Mouse (Mus musculus) hindbrain, postnatal 0 days (tissue): ENCODE measurements at regions not wholly inside any gene's neighbourhood (a gene's known extent, or its start where the extent isn't known, plus 50 kb on each side); places are given as distances from the start of the nearest gene placed in this dataset.

ENCODE experiments used
- ATAC-seq: fragments of 200-750 bp; cut with Nextera tagmentation; 2 replicates; pipeline ENCODE4 v1.8.0; 2017; ENCODE audit warnings: mild to moderate bottlenecking, moderate TSS enrichment, moderate library complexity
- DNase-seq: peaks from one replicate; pipeline ENCODE4 v3.0.0-alpha.2; 2015; ENCODE audit warnings: low spot score
- H3K27ac ChIP-seq: fragments of 300-500 bp; sonication (generic); 2 replicates; pipeline ENCODE4 v1.5.1; 2014; ENCODE audit warnings: mild to moderate bottlenecking
- H3K27me3 ChIP-seq: fragments of 300-500 bp; sonication (generic); 2 replicates; pipeline ENCODE4 v1.6.1; 2014; ENCODE audit warnings: low read length, mixed read lengths; ENCODE audit not compliant: insufficient read depth
- H3K36me3 ChIP-seq: fragments of 300-500 bp; sonication (generic); 2 replicates; pipeline ENCODE4 v1.6.1; 2014; ENCODE audit warnings: low read length, mixed read lengths; ENCODE audit not compliant: insufficient read depth
- H3K4me1 ChIP-seq: fragments of 300-500 bp; sonication (generic); 2 replicates; pipeline ENCODE4 v1.6.1; 2014; ENCODE audit warnings: antibody characterized with exemption, low read length, mixed read lengths; ENCODE audit not compliant: insufficient read depth
- H3K4me2 ChIP-seq: fragments of 300-500 bp; sonication (generic); 2 replicates; pipeline ENCODE4 v1.6.1; 2014; ENCODE audit warnings: low read depth, mild to moderate bottlenecking, low read length, moderate library complexity, mixed read lengths
- H3K4me3 ChIP-seq: fragments of 300-500 bp; sonication (generic); 2 replicates; pipeline ENCODE4 v1.5.1; 2014; ENCODE audit warnings: low read length
- H3K9ac ChIP-seq: fragments of 300-500 bp; sonication (generic); replicated peaks from 2 replicates; pipeline ENCODE4 v1.6.1; 2014; ENCODE audit warnings: mild to moderate bottlenecking, low read length, moderate library complexity, mixed read lengths
- H3K9me3 ChIP-seq: fragments of 300-500 bp; sonication (generic); 2 replicates; pipeline ENCODE4 v1.6.1; 2016; ENCODE audit warnings: low read length, mixed read lengths
- CTCF ChIP-seq: IDR thresholded peaks from 2 replicates; pipeline ENCODE4 v1.5.1; 2016; ENCODE audit warnings: antibody characterized with exemption, control low read depth, low read depth
- WGBS: fragments of 180-500 bp; shearing (Covaris S2); extraction: QIAGEN DNeasy Blood & Tissue Kit; methylation state at CpG from one replicate; pipeline ENCODE4 v1.1.7; 2014; 5-methylcytosine and 5-hydroxymethylcytosine counted together

DNA sequence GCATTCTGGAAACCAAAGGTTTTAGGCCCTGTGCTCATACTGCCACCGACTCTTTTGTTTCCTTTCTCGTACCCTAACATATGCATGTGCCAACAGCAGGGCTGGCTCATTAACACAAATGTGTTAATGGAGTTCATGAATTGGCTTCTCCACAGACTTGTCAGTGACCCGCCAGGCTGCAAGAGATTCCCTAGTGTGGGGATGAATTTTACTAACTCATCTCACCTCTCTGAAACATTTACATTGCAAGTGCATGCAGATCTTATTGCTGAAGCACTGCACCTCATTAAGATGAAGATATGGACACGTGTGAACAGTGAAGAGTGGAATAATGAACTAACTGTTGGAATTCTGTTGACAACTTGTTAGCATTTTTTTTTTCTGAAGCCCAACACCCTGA, 762.2 kb downstream of the Pla2g4a start:
- Histone ChIP-seq H3K4me3 (no peak overlapping the region), H3K9ac (no peak overlapping the region), H3K27me3 (no peaks in the 10 kb centered on the region), H3K4me2 (no peak overlapping the region), H3K36me3 (no peaks in the 10 kb centered on the region), H3K27ac (no peak overlapping the region), H3K4me1 (no peaks in the 10 kb centered on the region), H3K9me3 (no peaks in the 10 kb centered on the region)
- TF ChIP-seq CTCF = no peak
- no peak for ATAC-seq
- 45% methylated on average over 4 of the region's 4 CpGs for WGBS
- no peak for DNase-seq
